Mouse (Mus musculus) T-cell, adult 2 months (primary cell): Measurements from ENCODE around the gene Scamp1.

Source experiments
- DNase-seq: peaks from one replicate; pipeline ENCODE4 v3.0.0; 2022; ENCODE audit warnings: low spot score

The Scamp1 gene

DNA sequence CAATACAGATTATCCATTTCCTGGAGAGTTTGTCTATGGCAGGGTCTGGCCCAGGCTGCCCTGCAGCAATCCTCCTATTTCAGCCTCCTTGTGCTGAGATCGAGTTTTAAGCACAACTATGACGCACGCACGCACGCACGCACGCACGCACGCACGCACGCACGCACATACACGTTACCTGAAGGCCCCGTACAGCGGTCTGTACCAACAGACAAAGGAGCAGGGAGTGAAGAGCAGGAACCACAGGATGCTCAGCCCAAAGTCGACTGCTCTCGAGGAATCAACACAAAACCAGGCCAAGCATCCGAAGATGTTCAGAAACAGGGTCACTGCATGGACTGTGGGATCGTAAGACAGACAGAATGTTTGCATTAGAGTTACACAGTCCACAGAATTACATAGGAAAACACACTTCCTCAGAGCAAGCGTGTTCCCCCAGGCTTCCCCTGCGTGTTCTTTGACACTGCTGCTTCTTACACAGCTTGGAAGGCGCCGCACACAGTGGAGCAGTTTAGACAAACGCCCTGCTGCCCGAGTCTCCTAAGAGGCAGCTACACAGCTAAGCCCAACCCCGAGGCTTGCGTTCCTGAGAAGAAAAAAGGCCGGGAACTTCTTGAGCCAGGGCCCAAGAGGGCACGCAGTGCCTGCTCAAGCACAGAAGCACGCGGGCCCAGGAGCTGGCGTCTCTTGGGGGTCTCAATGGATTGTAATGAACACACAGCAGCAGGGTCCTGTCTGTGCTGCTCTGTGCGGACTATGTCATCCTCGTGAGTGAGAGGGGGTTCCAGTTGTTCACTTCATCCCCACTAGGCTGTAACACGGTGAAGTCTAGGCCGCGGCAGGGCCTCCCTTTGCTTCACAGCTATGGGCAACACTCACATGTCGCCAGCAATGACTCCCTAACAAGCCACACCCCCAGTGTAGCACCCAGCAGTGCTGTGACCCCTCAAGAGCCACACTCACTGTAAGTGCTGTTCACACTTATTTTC lies 60.6 kb downstream of the Scamp1 start:
- no peak for DNase-seq

- no peak for DNase-seq
These were observed 62.0 kb downstream of the Scamp1 start for GRCm38 (mm10) chr13:94223609-94224008.

GRCm38 (mm10) chr13:94212716-94213115 lies 72.9 kb downstream of the Scamp1 start:
- DNase-seq: no peak

DNA sequence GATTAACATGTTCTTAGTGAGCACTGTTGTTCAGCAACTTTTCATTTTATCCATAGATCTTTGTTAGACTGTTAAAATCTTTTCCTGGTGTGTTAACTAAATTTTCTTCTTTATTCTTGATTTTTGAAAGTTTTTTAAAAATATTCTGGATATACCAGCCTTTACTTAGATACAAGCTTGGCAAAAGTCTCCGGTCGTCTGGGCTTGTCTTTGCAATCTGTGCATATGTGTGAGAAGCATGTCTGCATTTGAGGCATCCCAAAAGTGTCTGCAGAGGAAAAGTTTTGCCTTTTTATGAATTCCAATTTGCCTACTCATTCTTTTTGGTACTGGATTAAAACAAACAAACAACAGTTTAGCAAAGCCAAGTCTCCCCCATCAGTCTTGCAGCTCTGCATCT lies 73.5 kb downstream of the Scamp1 start:
- DNase-seq: no peak

- no peak for DNase-seq
These were observed 74.2 kb downstream of the Scamp1 start for GRCm38 (mm10) chr13:94211236-94212119.

- no peak for DNase-seq
These were observed 76.8 kb downstream of the Scamp1 start for GRCm38 (mm10) chr13:94208892-94209291.

- DNase-seq: no peak
These were observed 77.7 kb downstream of the Scamp1 start for GRCm38 (mm10) chr13:94207973-94208372.

GRCm38 (mm10) chr13:94205234-94205633 lies 80.4 kb downstream of the Scamp1 start:
- DNase-seq: no peak

GRCm38 (mm10) chr13:94199829-94200228 lies 85.8 kb downstream of the Scamp1 start:
- DNase-seq: no peak

- no peak for DNase-seq
These were observed 87.0 kb downstream of the Scamp1 start for GRCm38 (mm10) chr13:94198616-94199015.

DNA sequence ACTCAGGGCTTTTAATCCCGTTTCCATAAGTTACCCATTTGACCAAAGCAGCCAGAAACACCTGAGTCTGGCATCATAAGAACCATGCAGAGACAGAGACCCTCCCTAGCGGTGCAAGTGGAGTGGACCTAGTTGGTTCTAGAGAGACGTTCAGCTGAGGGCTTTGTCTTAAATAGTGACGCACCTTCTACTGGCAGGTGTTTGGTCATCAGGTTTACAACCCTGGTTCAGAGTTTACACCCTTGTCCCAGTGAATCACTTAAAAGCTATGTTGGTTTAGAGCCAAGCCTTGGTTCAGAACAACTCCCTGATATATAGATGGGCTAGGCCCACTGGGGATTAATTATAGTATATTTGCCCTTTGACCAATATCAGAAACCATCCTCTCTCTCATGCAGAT lies 92.4 kb downstream of the Scamp1 start:
- no peak for DNase-seq

- no peak for DNase-seq
These were observed 95.3 kb downstream of the Scamp1 start for GRCm38 (mm10) chr13:94190386-94190785.

DNA sequence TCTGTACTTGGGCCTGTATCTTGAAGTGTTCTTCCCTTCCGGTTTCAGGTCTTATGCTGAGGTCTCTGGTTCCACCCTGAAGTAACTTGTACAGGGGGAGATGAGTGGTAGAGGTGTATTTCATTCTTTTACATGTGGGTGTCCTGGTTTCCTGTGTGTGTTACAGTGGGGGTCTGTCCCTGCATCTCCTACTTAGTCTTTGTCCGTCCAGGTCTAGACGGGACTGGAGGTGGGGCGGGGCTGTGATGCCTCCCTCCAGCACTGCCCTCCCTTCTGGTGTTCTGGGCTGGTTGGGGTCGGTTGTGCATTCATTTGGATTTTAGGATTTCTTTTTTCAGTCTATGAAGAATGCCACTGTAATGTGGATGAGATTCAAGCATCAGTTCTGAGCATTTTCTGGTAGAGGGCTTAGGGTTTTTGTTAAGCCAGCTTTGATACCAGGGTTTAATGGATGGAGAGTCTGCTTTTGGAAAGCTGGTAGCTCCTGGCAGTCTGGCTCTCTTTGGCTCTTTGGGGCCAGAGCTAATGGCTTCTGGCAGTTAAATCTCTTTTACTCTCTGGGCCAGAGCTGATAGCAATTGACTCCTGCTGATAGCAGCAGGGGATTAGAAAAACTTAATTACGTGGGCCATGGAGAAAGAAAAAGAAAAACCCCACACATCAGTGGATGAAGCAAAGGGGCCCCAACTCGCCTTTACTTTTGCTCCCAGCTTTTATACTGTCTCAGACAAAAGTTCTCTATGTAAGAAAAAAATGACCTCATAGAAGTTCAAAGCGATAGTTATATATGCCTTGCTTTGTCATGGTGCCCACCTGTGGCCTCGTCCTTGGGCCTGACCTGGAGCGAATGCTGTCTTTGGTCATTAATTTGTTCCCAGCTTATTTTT lies 97.2 kb downstream of the Scamp1 start:
- DNase-seq: no peak

- no peak for DNase-seq
These were observed 100.0 kb downstream of the Scamp1 start for GRCm38 (mm10) chr13:94185631-94186030.

GRCm38 (mm10) chr13:94184726-94185456 lies 100.8 kb downstream of the Scamp1 start:
- no peak for DNase-seq

GRCm38 (mm10) chr13:94183372-94184021 lies 102.2 kb downstream of the Scamp1 start:
- no peak for DNase-seq

GRCm38 (mm10) chr13:94182026-94182425 lies 103.6 kb downstream of the Scamp1 start:
- no peak for DNase-seq

- no peak for DNase-seq
These were observed 104.9 kb downstream of the Scamp1 start for GRCm38 (mm10) chr13:94180477-94181420.

GRCm38 (mm10) chr13:94178401-94179040 lies 107.1 kb downstream of the Scamp1 start:
- DNase-seq: no peak
